Mouse (Mus musculus) limb, embryonic 15.5 days (tissue): Measurements from ENCODE around the gene Olfr1166. TPM values are rescaled to one million over a fixed set of nuclear protein-coding genes. Genes with fewer than 3 reads are reported as not detected.
"Not testable (repeated sequence)": the region's sequence is repeated elsewhere in the genome, so short reads cannot be mapped to it uniquely, and the experiment has no call there.

ENCODE experiments used
- ATAC-seq: fragments of 200-750 bp; cut with Nextera tagmentation; 2 replicates; pipeline ENCODE4 v1.8.0; 2017; ENCODE audit warnings: low read depth, moderate TSS enrichment; ENCODE audit not compliant: insufficient number of reproducible peaks, low FRiP score, low TSS enrichment
- H3K27ac ChIP-seq: fragments of 300-500 bp; sonication (generic); 2 replicates; pipeline ENCODE4 v1.5.1; 2015; ENCODE audit warnings: moderate library complexity, mild to moderate bottlenecking, inconsistent platforms
- H3K27me3 ChIP-seq: fragments of 300-500 bp; sonication (generic); 2 replicates; pipeline ENCODE4 v1.6.1; 2015; ENCODE audit warnings: inconsistent platforms
- H3K36me3 ChIP-seq: fragments of 300-500 bp; sonication (generic); 2 replicates; pipeline ENCODE4 v1.6.1; 2015; ENCODE audit warnings: inconsistent platforms
- H3K4me1 ChIP-seq: fragments of 300-500 bp; sonication (generic); 2 replicates; pipeline ENCODE4 v1.6.1; 2015; ENCODE audit warnings: inconsistent platforms
- H3K4me2 ChIP-seq: fragments of 300-500 bp; sonication (generic); 2 replicates; pipeline ENCODE4 v1.6.1; 2015; ENCODE audit warnings: mild to moderate bottlenecking, inconsistent platforms
- H3K4me3 ChIP-seq: fragments of 300-500 bp; sonication (generic); 2 replicates; pipeline ENCODE4 v1.5.1; 2015; ENCODE audit warnings: mild to moderate bottlenecking, inconsistent platforms
- H3K9ac ChIP-seq: fragments of 300-500 bp; sonication (generic); 2 replicates; pipeline ENCODE4 v1.6.1; 2015; ENCODE audit warnings: inconsistent platforms
- H3K9me3 ChIP-seq: fragments of 300-500 bp; sonication (generic); 2 replicates; pipeline ENCODE4 v1.6.1; 2016; ENCODE audit warnings: inconsistent platforms
- WGBS: fragments of 180-500 bp; shearing (Covaris S2); methylation state at CpG from one replicate; pipeline ENCODE4 v1.1.7; 2015; 5-methylcytosine and 5-hydroxymethylcytosine counted together
- polyA plus RNA-seq: library from polyadenylated mRNA; unstranded; fragments of >200 nt; fragmentation: Nextera tagmentation; extraction: Ambion mirVana; gene quantifications from 2 replicates; pipeline ENCODE4 v1.2.1, GENCODE M21; 2015

The Olfr1166 gene
- not detected in 2 replicates for polyA plus RNA-seq

DNA sequence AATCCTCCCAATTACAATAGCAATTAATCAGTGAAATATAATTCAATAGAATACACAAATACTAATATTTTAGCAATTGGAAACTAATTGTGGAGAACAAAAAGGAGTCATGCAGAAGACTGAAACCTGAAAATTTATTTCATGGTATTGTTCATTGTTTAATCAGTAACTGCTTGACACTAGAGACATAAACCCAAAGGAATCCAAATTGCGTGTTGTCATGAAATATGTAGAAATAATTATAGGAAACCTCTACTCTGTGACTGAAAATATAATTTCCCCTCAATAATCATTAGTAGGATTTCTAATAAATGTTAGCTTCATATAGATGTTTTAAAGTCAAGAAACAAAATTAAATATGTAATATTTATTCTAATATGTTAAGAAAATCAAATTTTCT lies at the start of gene Olfr1166:
Olfr1166 (minus strand) TSS at position 101 of the 400 bp plus-strand sequence.
- Histone ChIP-seq H3K9me3 (no peaks in the 10 kb centered on the region), H3K36me3 (no peaks in the 10 kb centered on the region), H3K27ac (no peak within 1 kb of the TSS), H3K4me2 (no peak within 1 kb of the TSS), H3K4me3 (no peak within 1 kb of the TSS), H3K27me3 (no peaks in the 10 kb centered on the region), H3K9ac (no peak within 1 kb of the TSS), H3K4me1 (no peaks in the 10 kb centered on the region)
- no peak for ATAC-seq
- WGBS: 84% methylated on average over 1 of the region's 1 CpGs

DNA sequence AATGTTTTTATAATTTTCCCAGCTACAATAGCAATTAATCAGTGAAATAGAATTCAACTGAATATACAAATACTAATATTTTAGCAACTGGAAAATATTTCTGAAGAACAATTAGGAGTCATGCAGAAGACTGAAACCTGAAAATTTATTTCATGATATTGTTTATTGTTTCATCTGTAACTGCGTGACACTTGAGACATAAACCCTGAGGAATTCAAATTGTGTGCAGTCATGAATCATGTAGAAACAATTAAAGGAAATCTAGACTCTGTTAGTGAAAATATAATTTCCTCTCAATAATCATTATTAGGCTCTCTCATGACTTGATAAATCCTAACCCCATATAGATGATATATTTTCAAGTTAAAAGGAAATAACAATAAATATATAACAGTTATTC lies 27.0 kb upstream of the Olfr1166 start, which contains the start of gene Olfr1167:
Olfr1167 (minus strand) TSS at position 101 of the 400 bp plus-strand sequence.
- not testable (repeated sequence) for H3K9me3 ChIP-seq, H3K36me3 ChIP-seq, H3K27me3 ChIP-seq, H3K4me1 ChIP-seq, H3K4me3 ChIP-seq, H3K27ac ChIP-seq, ATAC-seq, H3K9ac ChIP-seq, H3K4me2 ChIP-seq
- WGBS: 77% methylated on average over 1 of the region's 1 CpGs

- no peaks in the 10 kb centered on the region for H3K27me3 ChIP-seq
- no peak within 1 kb of the TSS for H3K9ac ChIP-seq
- H3K4me2 ChIP-seq: no peak within 1 kb of the TSS
- H3K4me1 ChIP-seq: no peaks in the 10 kb centered on the region
- no peaks in the 10 kb centered on the region for H3K36me3 ChIP-seq
- ATAC-seq: no peak
- no peak within 1 kb of the TSS for H3K4me3 ChIP-seq
- H3K27ac ChIP-seq: no peak within 1 kb of the TSS
- H3K9me3 ChIP-seq: no peaks in the 10 kb centered on the region
- 81% methylated on average over 4 of the region's 4 CpGs for whole genome bisulfite sequencing
Observed at GRCm38 (mm10) chr2:88093866-88094265, 34.2 kb downstream of the Olfr1166 start, which contains the start of gene Olfr1164. Gene Olfr1164 (minus strand): TSS chr2:88093966.

Other genes with a start within 250 kb of the Olfr1166 start
- not detected in 2 replicates for gene Olfr1153, start 233.3 kb downstream of the Olfr1166 start, polyA plus RNA-seq
- gene Olfr1154, start 223.1 kb downstream of the Olfr1166 start, polyA plus RNA-seq: not detected in 2 replicates
- not detected in 2 replicates for gene Olfr1155, start 183.1 kb downstream of the Olfr1166 start, polyA plus RNA-seq
- gene Olfr1156, start 175.2 kb downstream of the Olfr1166 start, polyA plus RNA-seq: not detected in 2 replicates
- not detected in 2 replicates for gene Olfr1157, start 160.0 kb downstream of the Olfr1166 start, polyA plus RNA-seq
- gene Olfr74, start 153.6 kb downstream of the Olfr1166 start, polyA plus RNA-seq: not detected in 2 replicates
- not detected in 2 replicates for gene Olfr1158, start 138.2 kb downstream of the Olfr1166 start, polyA plus RNA-seq
- gene Olfr1160, start 120.0 kb downstream of the Olfr1166 start, polyA plus RNA-seq: not detected in 2 replicates
- not detected in 2 replicates for gene Olfr1161, start 105.5 kb downstream of the Olfr1166 start, polyA plus RNA-seq
- 0.05 TPM in 1 of 2 replicates, not detected in the other for gene Olfr73, start 90.6 kb downstream of the Olfr1166 start, polyA plus RNA-seq
- not detected in 2 replicates for gene Olfr1162, start 77.1 kb downstream of the Olfr1166 start, polyA plus RNA-seq
- not detected in 2 replicates for gene Olfr1163, start 56.4 kb downstream of the Olfr1166 start, polyA plus RNA-seq
- gene Olfr1164, start 34.3 kb downstream of the Olfr1166 start, polyA plus RNA-seq: not detected in 2 replicates
- gene Olfr1167, start 26.9 kb upstream of the Olfr1166 start, polyA plus RNA-seq: not detected in 2 replicates
- gene Olfr1168, start 53.6 kb upstream of the Olfr1166 start, polyA plus RNA-seq: not detected in 2 replicates
- gene Olfr1170, start 100.1 kb upstream of the Olfr1166 start, polyA plus RNA-seq: not detected in 2 replicates
- not detected in 2 replicates for gene Olfr1173, start 151.6 kb upstream of the Olfr1166 start, polyA plus RNA-seq
- gene Olfr1174-ps, start 186.9 kb upstream of the Olfr1166 start, polyA plus RNA-seq: not detected in 2 replicates
- gene Olfr1175-ps, start 198.9 kb upstream of the Olfr1166 start, polyA plus RNA-seq: not detected in 2 replicates
- not detected in 2 replicates for gene Olfr1176, start 208.4 kb upstream of the Olfr1166 start, polyA plus RNA-seq
- gene Olfr1177-ps, start 218.2 kb upstream of the Olfr1166 start, polyA plus RNA-seq: not detected in 2 replicates